In the genomic region with DNA sequence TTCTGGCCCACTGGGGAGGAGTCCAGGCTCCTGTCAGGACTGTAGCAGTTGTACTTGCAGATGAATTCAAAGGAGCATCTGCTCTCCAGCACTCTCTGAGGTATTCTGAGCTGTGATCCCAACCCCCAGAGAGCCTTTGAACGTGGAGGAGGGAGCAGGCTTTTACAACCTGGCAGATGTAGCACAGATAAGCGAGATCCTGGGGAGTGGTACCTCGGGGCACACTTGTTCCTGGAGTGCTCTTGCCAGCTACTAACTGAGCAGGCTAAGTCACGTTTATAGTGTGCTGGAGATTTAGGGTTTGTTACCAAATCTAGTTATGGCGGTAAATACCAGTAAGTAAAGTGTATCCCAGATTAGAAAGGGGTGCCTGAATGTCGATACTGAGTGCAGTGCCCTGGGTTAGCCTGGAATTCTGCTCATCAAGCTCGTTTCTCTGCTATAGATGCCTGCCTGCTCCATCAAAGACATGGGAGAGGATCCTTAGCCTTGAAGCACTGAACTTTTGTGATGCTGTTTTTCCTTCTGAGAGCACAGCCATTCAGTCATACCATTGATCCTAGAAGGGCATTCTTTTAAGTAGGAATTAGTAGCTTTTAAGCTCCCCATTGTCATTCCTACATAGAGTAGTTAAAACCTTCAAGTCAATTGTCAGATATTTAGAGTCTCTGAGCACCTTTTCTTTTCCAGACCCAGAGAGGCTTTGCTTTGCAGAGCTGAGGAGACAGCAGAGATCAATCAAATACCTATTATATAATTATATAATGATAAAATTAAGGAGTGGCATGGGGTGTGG, we compare ENCODE assay signal across 29 mouse cellular contexts. TPM values are rescaled to one million over a fixed set of nuclear protein-coding genes. Genes with fewer than 3 reads are reported as not detected.
DNase-seq lines count a peak whose midpoint lies in the region; ATAC-seq and TF ChIP-seq lines count a peak whose summit lies in the region.
"Had no signal": no experiment of that assay in that cellular context is flagged by ENCODE, and none has a peak within 500 bp of the region (broad histone marks: within the 10 kb centered on the region; RNA-seq: fewer than 3 reads in every experiment).

No protein-coding gene starts in this region.

- no peak overlapping the region for H3K4me2 ChIP-seq in neural tube, embryonic 14.5 days (ENCODE audit: low read depth, low read length)
- H3K4me2 ChIP-seq: embryonic facial prominence, embryonic 12.5 days; forebrain, embryonic 12.5 days; heart, embryonic 15.5 days; hindbrain, embryonic 12.5 days; limb, embryonic 13.5 days; liver, embryonic 11.5 days; lung, embryonic 15.5 days; midbrain, embryonic 12.5 days had no signal

- H3K27me3 ChIP-seq in neural tube, embryonic 14.5 days (ENCODE audit: control insufficient read depth, insufficient read depth, low read length): no peaks in the 10 kb centered on the region
- H3K27me3 ChIP-seq in small intestine, adult 2 months (ENCODE audit: control insufficient read depth, insufficient read depth, low read length): no peaks in the 10 kb centered on the region
- H3K27me3 ChIP-seq in forebrain, embryonic 10.5 days (ENCODE audit: poor library complexity, severe bottlenecking): no peaks in the 10 kb centered on the region
- H3K27me3 ChIP-seq: embryonic facial prominence, embryonic 12.5 days; forebrain, embryonic 12.5 days; heart, embryonic 15.5 days; hindbrain, embryonic 12.5 days; limb, embryonic 13.5 days; lung, embryonic 15.5 days; midbrain, embryonic 12.5 days had no signal

- no peak for TF ChIP-seq CTCF in small intestine, adult 2 months (IDR thresholded peaks at IDR 0.05; ENCODE audit: extremely low read depth, insufficient read length, insufficient replicate concordance, low read depth, low read length)

- peaks cover 6% of the 10 kb centered on the region; the same call in 1 of the 2 replicates for H3K36me3 ChIP-seq in neural tube, embryonic 14.5 days (ENCODE audit: control insufficient read depth, insufficient read depth, low read length)
- peaks cover 29% of the 10 kb centered on the region for H3K36me3 ChIP-seq in small intestine, adult 2 months (ENCODE audit: control insufficient read depth, insufficient read depth, low read length)
- peaks cover 74% of the 10 kb centered on the region for H3K36me3 ChIP-seq in forebrain, embryonic 10.5 days (replicated peaks)

- H3K9ac ChIP-seq in neural tube, embryonic 14.5 days (replicated peaks; ENCODE audit: low read depth, low read length): no peak overlapping the region
- H3K9ac ChIP-seq: embryonic facial prominence, embryonic 12.5 days; forebrain, embryonic 12.5 days; forebrain, postnatal 0 days; heart, embryonic 15.5 days; hindbrain, embryonic 12.5 days; limb, embryonic 13.5 days; lung, embryonic 15.5 days; midbrain, embryonic 12.5 days had no signal

- H3K27ac ChIP-seq in neural tube, embryonic 14.5 days (ENCODE audit: low read depth, low read length): no peak overlapping the region; the same call in 1 of the 2 replicates
- peak overlapping the region; percentile 35; the same call in 1 of the 2 replicates for H3K27ac ChIP-seq in small intestine, adult 2 months (ENCODE audit: insufficient read depth, low read depth, low read length)
- no peak overlapping the region; the same call in 1 of the 2 replicates for H3K27ac ChIP-seq in forebrain, embryonic 10.5 days
- H3K27ac ChIP-seq: embryonic facial prominence, embryonic 12.5 days; forebrain, embryonic 12.5 days; heart, embryonic 10.5 days; heart, embryonic 15.5 days; hindbrain, embryonic 12.5 days; layer of hippocampus, adult 2 months; limb, embryonic 13.5 days; lung, embryonic 15.5 days; midbrain, embryonic 12.5 days had no signal

- TF ChIP-seq POLR2A in small intestine, adult 2 months (IDR thresholded peaks at IDR 0.05; ENCODE audit: low read depth, low read length): no peak

- H3K4me1 ChIP-seq in neural tube, embryonic 14.5 days (ENCODE audit: control insufficient read depth, insufficient read depth, low read length): no peaks in the 10 kb centered on the region
- H3K4me1 ChIP-seq in small intestine, adult 2 months (ENCODE audit: control insufficient read depth, insufficient read depth, insufficient read length, low read length): peaks cover 12% of the 10 kb centered on the region; the same call in 1 of the 2 replicates
- H3K4me1 ChIP-seq in forebrain, embryonic 10.5 days: peaks cover 17% of the 10 kb centered on the region
- H3K4me1 ChIP-seq: embryonic facial prominence, embryonic 12.5 days; limb, embryonic 13.5 days had no signal

- WGBS in neural tube, embryonic 14.5 days: 41% methylated on average over 7 of the region's 7 CpGs
- 33% methylated on average over 7 of the region's 7 CpGs for WGBS in small intestine, adult 2 months
- 44% methylated on average over 7 of the region's 7 CpGs for WGBS in forebrain, embryonic 10.5 days

- ATAC-seq in neural tube, embryonic 14.5 days (ENCODE audit: low read depth): peak; percentile 36; the same call in 1 of the 2 replicates
- ATAC-seq: forebrain, postnatal 0 days had no signal

- no peak overlapping the region for H3K4me3 ChIP-seq in neural tube, embryonic 14.5 days (ENCODE audit: low read depth, low read length)
- no peak overlapping the region for H3K4me3 ChIP-seq in small intestine, adult 2 months (ENCODE audit: low read depth, low read length)
- no peak overlapping the region for H3K4me3 ChIP-seq in forebrain, embryonic 10.5 days
- H3K4me3 ChIP-seq: embryonic facial prominence, embryonic 12.5 days; forebrain, embryonic 12.5 days; heart, embryonic 10.5 days; heart, embryonic 15.5 days; hindbrain, embryonic 12.5 days; layer of hippocampus, adult 2 months; limb, embryonic 13.5 days; lung, embryonic 15.5 days; midbrain, embryonic 12.5 days had no signal

- DNase-seq in kidney, adult 11 months: peak; percentile 31
- no peak for DNase-seq in kidney, adult 8-10 months
- DNase-seq in neural tube, embryonic 10.5 days (ENCODE audit: extremely low spot score, low spot score): no peak
- peak; percentile 79 for DNase-seq in fat pad, adult 2 months (ENCODE audit: extremely low read depth, low read depth, low spot score)
- DNase-seq in lung, postnatal 10 days: no peak
- DNase-seq in forebrain, embryonic 10.5 days (ENCODE audit: extremely low spot score, low spot score): no peak
- DNase-seq: adrenal gland, postnatal 25 days; cerebellum, adult 8-10 months; cerebellum, postnatal 25 days; forebrain, postnatal 0 days; gastrocnemius, postnatal 14 days; heart, adult 11 months; kidney, adult 2 months; lung, postnatal 36 days; right cerebral cortex, adult 18-20 months; thymus, adult 2 months; thymus, postnatal 36 days had no signal

- no peaks in the 10 kb centered on the region for H3K9me3 ChIP-seq in neural tube, embryonic 14.5 days (ENCODE audit: control insufficient read depth, low read length)
- no peaks in the 10 kb centered on the region for H3K9me3 ChIP-seq in forebrain, embryonic 10.5 days
- H3K9me3 ChIP-seq: embryonic facial prominence, embryonic 12.5 days; forebrain, embryonic 12.5 days; heart, embryonic 10.5 days; heart, embryonic 15.5 days; hindbrain, embryonic 12.5 days; limb, embryonic 13.5 days; lung, embryonic 15.5 days; midbrain, embryonic 12.5 days had no signal

RNA-seq across cellular contexts. Expression of a gene that starts 22.6 kb away (rescaled TPM):
- 22.3 and 25.1 TPM in 2 replicates for polyA plus RNA-seq in neural tube, embryonic 14.5 days (2014; fragmentation: Nextera tagmentation; extraction: Ambion mirVana)
- polyA plus RNA-seq in small intestine, adult 2 months (2012; rRNA removed): 8.5 and 13.0 TPM in 2 replicates
- 18.4 and 18.5 TPM in 2 replicates for polyA plus RNA-seq in forebrain, embryonic 10.5 days (2016; fragmentation: Nextera tagmentation; extraction: Ambion mirVana)

Comparison
In these comparisons a context has a peak if more than half of its experiments do, and no peak if none do; other contexts are left out.
1. DNase-seq: peak in kidney, adult 11 months (single experiment) and fat pad, adult 2 months (single experiment); none in kidney, adult 8-10 months (0 of 2), neural tube, embryonic 10.5 days (single experiment), lung, postnatal 10 days (single experiment) and forebrain, embryonic 10.5 days (single experiment).